In genomic region chr5:135793996-135794858, GRCm38 (mm10) we compare ENCODE assay signal across 8 mouse cellular contexts. TPM values are rescaled to one million over a fixed set of nuclear protein-coding genes. Genes with fewer than 3 reads are reported as not detected.
DNase-seq lines count a peak whose midpoint lies in the region; ATAC-seq and TF ChIP-seq lines count a peak whose summit lies in the region.

No protein-coding gene starts in this region.

- peak overlapping the region; percentile 41 for H3K4me3 ChIP-seq in forebrain, embryonic 10.5 days
- H3K4me3 ChIP-seq in heart, embryonic 15.5 days: peak overlapping the region; percentile 51
- H3K4me3 ChIP-seq in liver, embryonic 14.5 days (ENCODE audit: insufficient read depth in 1 of 2, low read depth in 2 of 2, low read length in 2 of 2): peak overlapping the region; percentile 34 to 46
- no peak overlapping the region for H3K4me3 ChIP-seq in neural tube, embryonic 12.5 days
- peak overlapping the region; percentile 22 for H3K4me3 ChIP-seq in stomach, postnatal 0 days (ENCODE audit: low read depth, low read length)

- peak; percentile 97 for TF ChIP-seq CTCF in liver, embryonic 14.5 days (IDR thresholded peaks at IDR 0.05; ENCODE audit: low read depth)
- peak; percentile 98 for TF ChIP-seq CTCF in stomach, postnatal 0 days (IDR thresholded peaks at IDR 0.05; ENCODE audit: low read depth)

- H3K27ac ChIP-seq in forebrain, embryonic 10.5 days: peak overlapping the region; percentile 79
- H3K27ac ChIP-seq in heart, embryonic 15.5 days: peak overlapping the region; percentile 75
- H3K27ac ChIP-seq in liver, embryonic 14.5 days: no peak overlapping the region
- H3K27ac ChIP-seq in neural tube, embryonic 12.5 days: peak overlapping the region; percentile 32; the same call in 1 of the 2 replicates
- no peak overlapping the region for H3K27ac ChIP-seq in stomach, postnatal 0 days (replicated peaks)

- peak; percentile 51 for DNase-seq in c-Kit-positive CD71-positive TER-119-negative erythroid progenitor cells, embryonic 14.5 days (ENCODE audit: low read depth)
- peak; percentile 87 for DNase-seq in forebrain, embryonic 10.5 days (ENCODE audit: extremely low spot score, low spot score)
- peak; percentile 81 to 90 for DNase-seq in kidney, postnatal 25 days
- peak in 1 of 3 experiments; percentile 28 for DNase-seq in liver, embryonic 14.5 days (ENCODE audit: low read depth in 3 of 3, low spot score in 3 of 3)
- DNase-seq in stomach, postnatal 0 days (ENCODE audit: low spot score): peak; percentile 85

- H3K4me2 ChIP-seq in heart, embryonic 15.5 days: peak overlapping the region; percentile 66
- peak overlapping the region; percentile 56 for H3K4me2 ChIP-seq in liver, embryonic 14.5 days (ENCODE audit: low read depth)
- H3K4me2 ChIP-seq in neural tube, embryonic 12.5 days (replicated peaks): peak overlapping the region; percentile 42
- peak overlapping the region; percentile 40 for H3K4me2 ChIP-seq in stomach, postnatal 0 days (replicated peaks; ENCODE audit: low read depth)

- TF ChIP-seq EP300 in liver, embryonic 14.5 days (IDR thresholded peaks at IDR 0.05; ENCODE audit: low read depth): no peak
- no peak for TF ChIP-seq EP300 in stomach, postnatal 0 days (optimal IDR thresholded peaks at IDR 0.05)

- WGBS in forebrain, embryonic 10.5 days: 8% methylated on average over 20 of the region's 20 CpGs
- WGBS in heart, embryonic 15.5 days: 9% methylated on average over 20 of the region's 20 CpGs
- 14% methylated on average over 20 of the region's 20 CpGs for WGBS in liver, embryonic 14.5 days (ENCODE audit: insufficient replicate concordance)
- 9% methylated on average over 20 of the region's 20 CpGs for WGBS in neural tube, embryonic 12.5 days
- WGBS in stomach, postnatal 0 days: 13% methylated on average over 20 of the region's 20 CpGs

- peak; percentile 88 for ATAC-seq in CD4-positive, CD25-positive, alpha-beta regulatory T cell, adult 4 months
- peak; percentile 82 for ATAC-seq in heart, embryonic 15.5 days (replicated peaks; ENCODE audit: insufficient number of reproducible peaks, insufficient read depth, low FRiP score, low read depth)
- peak; percentile 56; the same call in 1 of the 2 replicates for ATAC-seq in liver, embryonic 14.5 days (ENCODE audit: insufficient read depth)
- ATAC-seq in neural tube, embryonic 12.5 days (ENCODE audit: low FRiP score, low read depth): peak; percentile 91
- peak; percentile 78 for ATAC-seq in stomach, postnatal 0 days (ENCODE audit: low FRiP score, low TSS enrichment)

- H3K27me3 ChIP-seq in forebrain, embryonic 10.5 days (ENCODE audit: poor library complexity, severe bottlenecking): no peaks in the 10 kb centered on the region
- no peaks in the 10 kb centered on the region for H3K27me3 ChIP-seq in heart, embryonic 15.5 days
- H3K27me3 ChIP-seq in liver, embryonic 14.5 days (ENCODE audit: control insufficient read depth, insufficient read depth, low read length): no peaks in the 10 kb centered on the region
- H3K27me3 ChIP-seq in neural tube, embryonic 12.5 days (replicated peaks): 0 out of 2 replicates have a peak, but pooled peaks cover 3% of the 10 kb centered on the region
- no peaks in the 10 kb centered on the region for H3K27me3 ChIP-seq in stomach, postnatal 0 days (ENCODE audit: control insufficient read depth, insufficient read depth, low read length)

- peak overlapping the region; percentile 54 for H3K9ac ChIP-seq in heart, embryonic 15.5 days
- H3K9ac ChIP-seq in liver, embryonic 14.5 days (replicated peaks): peak overlapping the region; percentile 45; the same call in 1 of the 2 replicates
- H3K9ac ChIP-seq in neural tube, embryonic 12.5 days: no peak overlapping the region
- peak overlapping the region; percentile 47; the same call in 1 of the 2 replicates for H3K9ac ChIP-seq in stomach, postnatal 0 days (ENCODE audit: low read length)

- peaks cover 15% of the 10 kb centered on the region for H3K4me1 ChIP-seq in forebrain, embryonic 10.5 days
- H3K4me1 ChIP-seq in heart, embryonic 15.5 days (replicated peaks): peaks cover 12% of the 10 kb centered on the region
- H3K4me1 ChIP-seq in liver, embryonic 14.5 days (replicated peaks; ENCODE audit: control insufficient read depth in 2 of 2, insufficient read depth in 2 of 2, low read length in 1 of 2): no peaks in the 10 kb centered on the region
- H3K4me1 ChIP-seq in neural tube, embryonic 12.5 days: peaks cover 12% of the 10 kb centered on the region
- no peaks in the 10 kb centered on the region for H3K4me1 ChIP-seq in stomach, postnatal 0 days (replicated peaks; ENCODE audit: control insufficient read depth, insufficient read depth)

- peaks cover 31% of the 10 kb centered on the region for H3K36me3 ChIP-seq in forebrain, embryonic 10.5 days (replicated peaks)
- peaks cover 24% of the 10 kb centered on the region for H3K36me3 ChIP-seq in heart, embryonic 15.5 days
- peaks cover 12% of the 10 kb centered on the region for H3K36me3 ChIP-seq in liver, embryonic 14.5 days (replicated peaks; ENCODE audit: control insufficient read depth, insufficient read depth, low read depth)
- H3K36me3 ChIP-seq in neural tube, embryonic 12.5 days: peaks cover 29% of the 10 kb centered on the region
- H3K36me3 ChIP-seq in stomach, postnatal 0 days (ENCODE audit: control insufficient read depth, insufficient read depth, low read length): peaks cover 17% of the 10 kb centered on the region

- no peaks in the 10 kb centered on the region for H3K9me3 ChIP-seq in forebrain, embryonic 10.5 days
- no peaks in the 10 kb centered on the region for H3K9me3 ChIP-seq in heart, embryonic 15.5 days (replicated peaks)
- H3K9me3 ChIP-seq in liver, embryonic 14.5 days (ENCODE audit: control insufficient read depth, low read length): no peaks in the 10 kb centered on the region
- H3K9me3 ChIP-seq in neural tube, embryonic 12.5 days: no peaks in the 10 kb centered on the region
- no peaks in the 10 kb centered on the region for H3K9me3 ChIP-seq in stomach, postnatal 0 days (ENCODE audit: control insufficient read depth, low read length)

RNA-seq across cellular contexts. Expression of gene Srrm3, which starts 12.5 kb away (rescaled TPM):
- polyA plus RNA-seq in CD4-positive, CD25-positive, alpha-beta regulatory T cell, adult 4 months (2017; shearing (Covaris generic)): not detected
- 2.9 and 4.2 TPM in 2 replicates for polyA plus RNA-seq in forebrain, embryonic 10.5 days (2016; fragmentation: Nextera tagmentation; extraction: Ambion mirVana)
- 0.18 and 0.33 TPM in 2 replicates for polyA plus RNA-seq in heart, embryonic 15.5 days (2015; fragmentation: Nextera tagmentation; extraction: Ambion mirVana)
- 0.01 and 0.27 TPM in 2 replicates for polyA plus RNA-seq in liver, embryonic 14.5 days (2012; rRNA removed)
- not detected in 2 replicates for polyA plus RNA-seq in liver, embryonic 14.5 days (2014; fragmentation: Nextera tagmentation; extraction: Ambion mirVana)
- polyA plus RNA-seq in neural tube, embryonic 12.5 days (2016; fragmentation: Nextera tagmentation; extraction: Ambion mirVana): 71.4 and 77.2 TPM in 2 replicates
- 0.67 TPM in 2 replicates for polyA plus RNA-seq in stomach, postnatal 0 days (2015; fragmentation: Nextera tagmentation; extraction: Ambion mirVana)

RNA-seq across cellular contexts. Expression of gene Mdh2, which starts 15.9 kb away (rescaled TPM):
- polyA plus RNA-seq in CD4-positive, CD25-positive, alpha-beta regulatory T cell, adult 4 months (2017; shearing (Covaris generic)): 100 to 1,000 TPM; 657 to 753 TPM
- 573 and 579 TPM in 2 replicates for polyA plus RNA-seq in forebrain, embryonic 10.5 days (2016; fragmentation: Nextera tagmentation; extraction: Ambion mirVana)
- polyA plus RNA-seq in heart, embryonic 15.5 days (2015; fragmentation: Nextera tagmentation; extraction: Ambion mirVana): 1,014 and 1,128 TPM in 2 replicates
- 211 and 224 TPM in 2 replicates for polyA plus RNA-seq in liver, embryonic 14.5 days (2012; rRNA removed)
- polyA plus RNA-seq in liver, embryonic 14.5 days (2014; fragmentation: Nextera tagmentation; extraction: Ambion mirVana): 307 and 326 TPM in 2 replicates
- 606 and 613 TPM in 2 replicates for polyA plus RNA-seq in neural tube, embryonic 12.5 days (2016; fragmentation: Nextera tagmentation; extraction: Ambion mirVana)
- polyA plus RNA-seq in stomach, postnatal 0 days (2015; fragmentation: Nextera tagmentation; extraction: Ambion mirVana): 445 and 469 TPM in 2 replicates

RNA-seq across cellular contexts. Expression of gene Styxl1, which starts 16.0 kb away (rescaled TPM):
- 1 to 10 TPM in 1 of 2 experiments, under 1 TPM in 1; 0.61 to 1.1 TPM for polyA plus RNA-seq in CD4-positive, CD25-positive, alpha-beta regulatory T cell, adult 4 months (2017; shearing (Covaris generic))
- 0.25 TPM in 1 of 2 replicates, not detected in the other for polyA plus RNA-seq in forebrain, embryonic 10.5 days (2016; fragmentation: Nextera tagmentation; extraction: Ambion mirVana)
- polyA plus RNA-seq in heart, embryonic 15.5 days (2015; fragmentation: Nextera tagmentation; extraction: Ambion mirVana): 0.39 and 0.41 TPM in 2 replicates
- 0.02 TPM in 1 of 2 replicates, not detected in the other for polyA plus RNA-seq in liver, embryonic 14.5 days (2012; rRNA removed)
- polyA plus RNA-seq in liver, embryonic 14.5 days (2014; fragmentation: Nextera tagmentation; extraction: Ambion mirVana): not detected in 2 replicates
- polyA plus RNA-seq in neural tube, embryonic 12.5 days (2016; fragmentation: Nextera tagmentation; extraction: Ambion mirVana): 0.30 TPM in 1 of 2 replicates, not detected in the other
- polyA plus RNA-seq in stomach, postnatal 0 days (2015; fragmentation: Nextera tagmentation; extraction: Ambion mirVana): 0.10 and 0.27 TPM in 2 replicates

RNA-seq across cellular contexts. Expression of gene Tmem120a, which starts 50.0 kb away (rescaled TPM):
- 10 to 100 TPM; 40.0 to 52.4 TPM for polyA plus RNA-seq in CD4-positive, CD25-positive, alpha-beta regulatory T cell, adult 4 months (2017; shearing (Covaris generic))
- polyA plus RNA-seq in forebrain, embryonic 10.5 days (2016; fragmentation: Nextera tagmentation; extraction: Ambion mirVana): 54.5 and 61.6 TPM in 2 replicates
- polyA plus RNA-seq in heart, embryonic 15.5 days (2015; fragmentation: Nextera tagmentation; extraction: Ambion mirVana): 32.9 and 37.1 TPM in 2 replicates
- 5.4 and 5.7 TPM in 2 replicates for polyA plus RNA-seq in liver, embryonic 14.5 days (2012; rRNA removed)
- 15.2 and 16.0 TPM in 2 replicates for polyA plus RNA-seq in liver, embryonic 14.5 days (2014; fragmentation: Nextera tagmentation; extraction: Ambion mirVana)
- 73.5 and 74.7 TPM in 2 replicates for polyA plus RNA-seq in neural tube, embryonic 12.5 days (2016; fragmentation: Nextera tagmentation; extraction: Ambion mirVana)
- 37.4 and 46.4 TPM in 2 replicates for polyA plus RNA-seq in stomach, postnatal 0 days (2015; fragmentation: Nextera tagmentation; extraction: Ambion mirVana)

Comparison
In these comparisons a context has a peak if more than half of its experiments do, and no peak if none do; other contexts are left out.
1. H3K27ac ChIP-seq: peak in forebrain, embryonic 10.5 days (single experiment), heart, embryonic 15.5 days (single experiment) and neural tube, embryonic 12.5 days (single experiment); none in liver, embryonic 14.5 days (single experiment) and stomach, postnatal 0 days (single experiment).
2. RNA of gene Srrm3, which starts 12.5 kb away (polyA plus RNA-seq): 71.4 to 77.2 TPM in neural tube, embryonic 12.5 days; 2.9 to 4.2 TPM in forebrain, embryonic 10.5 days, 0.67 TPM in stomach, postnatal 0 days, 0.18 to 0.33 TPM in heart, embryonic 15.5 days, 0.01 to 0.27 TPM in liver, embryonic 14.5 days and not detected in CD4-positive, CD25-positive, alpha-beta regulatory T cell, adult 4 months; every median in the first group is over 10 times any median in the second.
3. Peak in every context shown above with its lines, with median percentiles within 50 percentile points of each other: ATAC-seq and H3K4me2 ChIP-seq.